Mouse (Mus musculus) G1E (cell line): ENCODE results near the gene Fam83c. TPM values are rescaled to one million over a fixed set of nuclear protein-coding genes. Genes with fewer than 3 reads are reported as not detected.

Experiments used
- ATAC-seq: 2 replicates; pipeline ENCODE4 v1.8.0; 2016; ENCODE audit warnings: mild to moderate bottlenecking; ENCODE audit not compliant: insufficient number of reproducible peaks, poor library complexity, low FRiP score, severe bottlenecking; ENCODE audit errors: extremely low read depth
- DNase-seq: peaks from one replicate; pipeline ENCODE4 v3.0.0; 2012; ENCODE audit warnings: low spot score
- H3K27me3 ChIP-seq: 2 replicates; pipeline ENCODE4 v1.6.1; 2012; ENCODE audit warnings: mild to moderate bottlenecking, low read length, inconsistent platforms; ENCODE audit not compliant: insufficient read depth
- H3K36me3 ChIP-seq: replicated peaks from 2 replicates; pipeline ENCODE3; 2012; ENCODE audit warnings: mild to moderate bottlenecking, inconsistent platforms
- H3K4me1 ChIP-seq: 2 replicates; pipeline ENCODE4 v1.6.1; 2012; ENCODE audit warnings: low read depth, low read length, inconsistent platforms, mixed read lengths; ENCODE audit not compliant: insufficient read depth
- H3K4me3 ChIP-seq: 2 replicates; pipeline ENCODE4 v1.5.1; 2012; ENCODE audit warnings: low read depth, mild to moderate bottlenecking, inconsistent platforms, low read length, moderate library complexity, mixed read lengths
- H3K9me3 ChIP-seq: replicated peaks from 2 replicates; pipeline ENCODE4 v1.6.1; 2012; ENCODE audit warnings: inconsistent platforms
- CTCF ChIP-seq: IDR thresholded peaks from 2 replicates; pipeline ENCODE4 v1.5.1; 2012; ENCODE audit warnings: low read depth, low read length, inconsistent platforms, mixed read lengths
- GATA1 ChIP-seq: IDR thresholded peaks from 2 replicates; pipeline ENCODE4 v1.6.1; 2012; ENCODE audit warnings: borderline replicate concordance, low read length, inconsistent platforms, mixed read lengths
- GATA2 ChIP-seq: IDR thresholded peaks from 2 replicates; pipeline ENCODE4 v1.6.1; 2012; ENCODE audit warnings: low read depth, low read length, inconsistent platforms, borderline replicate concordance
- POLR2AphosphoS5 ChIP-seq: IDR thresholded peaks from 2 replicates; pipeline ENCODE4 v1.6.1; 2012; ENCODE audit warnings: low read depth, low read length, inconsistent platforms; ENCODE audit not compliant: insufficient replicate concordance
- TAL1 ChIP-seq: conservative IDR thresholded peaks from 2 replicates; pipeline ENCODE4 v1.6.1; 2012; ENCODE audit warnings: low read depth, low read length, inconsistent platforms, mixed read lengths
- polyA plus RNA-seq: library from polyadenylated mRNA; stranded (reverse); fragments of >175 nt; gene quantifications from 2 replicates; pipeline ENCODE4 v1.2.3, GENCODE M21; 2012
- total RNA-seq, 2 experiments: library from RNA; stranded (forward) in 1 of 2; stranded (reverse) in 1 of 2; fragments of 200-1000 nt in 1 of 2; fragments of >200 nt in 1 of 2; fragmentation: Nextera tagmentation in 1 of 2; gene quantifications; 2 replicates each; pipeline ENCODE4 v1.2.3; 2014 to 2017

Gene Fam83c
- total RNA-seq (2014; fragmentation: Nextera tagmentation) (not detected in 2 replicates), total RNA-seq (2017) (0.22 TPM in 1 of 2 replicates, not detected in the other), polyA plus RNA-seq (not detected in 2 replicates)

DNA sequence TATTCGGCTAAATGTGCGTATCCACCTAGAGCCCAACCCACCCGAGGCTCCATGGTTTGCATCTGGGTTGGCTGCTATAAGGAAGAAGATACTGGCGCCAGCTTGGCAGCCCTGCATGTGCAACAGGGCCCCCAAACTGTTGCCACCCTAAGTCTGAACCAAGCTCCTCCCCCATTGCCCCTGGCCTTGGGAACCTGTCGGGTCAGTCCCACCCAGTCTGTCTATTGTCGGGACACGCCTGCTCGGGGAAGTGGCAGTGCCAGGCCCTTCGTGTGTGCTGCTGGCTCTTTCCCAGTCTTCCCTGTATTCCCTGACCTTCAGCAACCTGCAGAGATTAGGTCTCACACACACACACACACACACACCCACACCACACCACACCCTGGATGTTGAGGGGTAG lies at the start of gene Fam83c:
Gene Fam83c (minus strand): TSS at position 123 of the 400 bp plus-strand sequence.
- H3K36me3 ChIP-seq, result no peaks in the 10 kb centered on the region
- H3K4me1 ChIP-seq, result peaks cover 17% of the 10 kb centered on the region
- no peak for ATAC-seq
- H3K9me3 ChIP-seq, result no peaks in the 10 kb centered on the region
- H3K4me3 ChIP-seq, result no peak within 1 kb of the TSS
- peaks cover 76% of the 10 kb centered on the region for H3K27me3 ChIP-seq
- DNase-seq, result no peak
- TF ChIP-seq TAL1, result no peak
- no peak for TF ChIP-seq CTCF
- no peak for TF ChIP-seq GATA1
- TF ChIP-seq POLR2AphosphoS5, result no peak
- TF ChIP-seq GATA2, result no peak

DNA sequence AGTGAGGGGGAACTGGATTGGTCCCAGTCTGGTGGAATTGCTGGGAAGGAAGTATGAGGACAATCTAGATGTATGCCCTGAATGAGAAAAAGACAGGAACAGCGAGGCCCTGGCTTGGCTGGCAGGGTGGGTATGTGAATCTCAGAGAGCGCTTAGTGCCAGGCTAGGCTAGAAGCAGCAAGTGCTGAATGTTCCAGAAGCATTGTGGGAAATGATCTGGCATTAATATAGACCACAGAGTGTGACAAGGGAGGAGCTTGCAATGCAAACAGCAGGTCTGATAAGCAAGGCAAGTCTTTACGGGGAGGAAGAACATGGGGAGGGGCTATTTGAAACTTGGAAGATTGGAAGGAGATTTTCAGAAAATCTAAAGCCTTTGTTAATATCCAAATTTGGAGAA lies 47.4 kb upstream of the Fam83c start:
- Histone ChIP-seq H3K4me1 (no peaks in the 10 kb centered on the region), H3K27me3 (no peaks in the 10 kb centered on the region), H3K4me3 (no peak overlapping the region), H3K36me3 (peaks cover 90% of the 10 kb centered on the region), H3K9me3 (no peaks in the 10 kb centered on the region)
- no peak for DNase-seq
- no peak for ATAC-seq
- no peak for TF ChIP-seq GATA1
- TF ChIP-seq TAL1, result no peak
- TF ChIP-seq CTCF, result no peak

DNA sequence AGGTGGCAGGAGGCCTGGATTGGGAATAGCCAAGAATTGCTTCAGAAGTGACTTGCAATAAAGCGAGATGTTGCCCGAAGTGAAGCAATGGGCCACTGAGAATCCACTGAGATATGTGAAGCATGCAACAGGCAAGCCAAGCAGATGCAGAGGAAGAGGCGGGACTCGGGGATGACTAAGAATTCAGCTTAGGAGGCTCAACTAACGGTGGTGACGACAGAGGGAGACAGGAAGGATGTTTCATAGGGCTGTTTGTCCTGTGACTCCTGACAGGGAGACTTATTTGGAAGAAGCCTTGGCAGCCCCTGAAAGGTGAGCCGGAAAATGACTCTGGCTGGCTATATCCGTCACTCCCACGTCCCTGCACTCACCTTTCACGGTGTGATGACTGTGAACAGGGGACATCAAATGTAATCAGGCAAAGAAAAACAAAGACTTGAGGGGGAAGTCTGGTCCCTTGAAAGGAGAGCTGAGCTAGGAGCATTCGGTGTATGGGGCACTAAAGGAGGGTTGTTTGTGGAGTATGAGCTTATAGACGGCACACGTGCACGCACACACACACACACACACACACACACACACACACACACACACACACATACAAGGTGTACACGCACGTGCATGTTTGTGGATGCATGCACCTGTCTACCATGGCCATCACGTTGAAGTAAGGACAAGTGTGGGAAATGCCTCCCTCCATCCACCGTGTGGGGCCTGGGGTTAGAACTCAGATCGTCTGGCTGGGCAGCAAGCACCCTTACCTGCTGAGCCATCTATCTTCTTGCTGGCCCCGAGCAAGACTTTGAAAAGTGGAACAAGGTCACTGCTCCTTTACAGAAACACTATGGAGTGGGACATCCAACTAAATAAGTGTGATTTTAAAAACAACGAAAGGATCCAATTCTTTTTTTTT lies 44.6 kb upstream of the Fam83c start:
- DNase-seq (no peak), ATAC-seq (no peak)
- Histone ChIP-seq H3K27me3 (no peaks in the 10 kb centered on the region), H3K36me3 (peaks cover 90% of the 10 kb centered on the region), H3K9me3 (no peaks in the 10 kb centered on the region), H3K4me3 (no peak overlapping the region), H3K4me1 (no peaks in the 10 kb centered on the region)
- no peak for TF ChIP-seq GATA2
- TF ChIP-seq CTCF, result no peak
- no peak for TF ChIP-seq POLR2AphosphoS5
- no peak for TF ChIP-seq TAL1
- TF ChIP-seq GATA1, result no peak

- Histone ChIP-seq H3K27me3 (no peaks in the 10 kb centered on the region), H3K4me1 (no peaks in the 10 kb centered on the region), H3K9me3 (no peaks in the 10 kb centered on the region), H3K4me3 (no peak overlapping the region), H3K36me3 (peaks cover 89% of the 10 kb centered on the region)
- DNase-seq (no peak), ATAC-seq (no peak)
- no peak for TF ChIP-seq TAL1
- no peak for TF ChIP-seq CTCF
- TF ChIP-seq GATA1, result no peak
- TF ChIP-seq GATA2, result no peak
- no peak for TF ChIP-seq POLR2AphosphoS5
These were observed 39.0 kb upstream of the Fam83c start for GRCm38 (mm10) chr2:155873636-155874035.

- no peaks in the 10 kb centered on the region for H3K4me1 ChIP-seq
- H3K36me3 ChIP-seq, result peaks cover 94% of the 10 kb centered on the region
- TF ChIP-seq CTCF (no peak), GATA1 (no peak), POLR2AphosphoS5 (no peak)
- DNase-seq (no peak), ATAC-seq (no peak)
- H3K27me3 ChIP-seq, result no peaks in the 10 kb centered on the region
- no peaks in the 10 kb centered on the region for H3K9me3 ChIP-seq
- no peak overlapping the region for H3K4me3 ChIP-seq
These were observed 38.4 kb upstream of the Fam83c start for GRCm38 (mm10) chr2:155872930-155873507.

- TF ChIP-seq GATA1 (no peak), TAL1 (no peak), POLR2AphosphoS5 (no peak), CTCF (no peak), GATA2 (no peak)
- H3K36me3 ChIP-seq, result peaks cover 95% of the 10 kb centered on the region
- ATAC-seq, result no peak
- no peaks in the 10 kb centered on the region for H3K4me1 ChIP-seq
- H3K9me3 ChIP-seq, result no peaks in the 10 kb centered on the region
- no peak for DNase-seq
- H3K27me3 ChIP-seq, result no peaks in the 10 kb centered on the region
- no peak overlapping the region for H3K4me3 ChIP-seq
These were observed 37.8 kb upstream of the Fam83c start for GRCm38 (mm10) chr2:155872486-155872885.
